Mouse (Mus musculus) liver, embryonic 14.5 days (tissue): ENCODE measurements at regions not wholly inside any gene's neighbourhood (a gene's known extent, or its start where the extent isn't known, plus 50 kb on each side); places are given as distances from the start of the nearest gene placed in this dataset.

Experiments used
- ATAC-seq: fragments of 200-750 bp; cut with Nextera tagmentation; 2 replicates; pipeline ENCODE4 v1.8.0; 2017; ENCODE audit warnings: moderate number of reproducible peaks, mild to moderate bottlenecking, moderate library complexity; ENCODE audit not compliant: insufficient read depth
- DNase-seq, 3 experiments: peaks; one replicate each; pipeline ENCODE4 v3.0.0-alpha.2; 2012 to 2013; ENCODE audit warnings: low read depth in 3 of 3, low spot score in 3 of 3
- H3K27ac ChIP-seq: fragments of 300-500 bp; sonication (generic); 2 replicates; pipeline ENCODE4 v1.5.1; 2014; ENCODE audit warnings: moderate library complexity, mild to moderate bottlenecking, control low read depth, inconsistent platforms
- H3K27me3 ChIP-seq: fragments of 300-500 bp; sonication (generic); 2 replicates; pipeline ENCODE4 v1.6.1; 2014; ENCODE audit warnings: mild to moderate bottlenecking, low read length, moderate library complexity; ENCODE audit not compliant: control insufficient read depth, insufficient read depth
- H3K36me3 ChIP-seq: fragments of 300-500 bp; sonication (generic); replicated peaks from 2 replicates; pipeline ENCODE4 v1.6.1; 2014; ENCODE audit warnings: low read depth; ENCODE audit not compliant: control insufficient read depth, insufficient read depth
- H3K4me1 ChIP-seq, 2 experiments: fragments of 200-500 bp in 1 of 2; fragments of 300-500 bp in 1 of 2; sonication (generic) in 1 of 2; replicated peaks; 2 replicates each; pipeline ENCODE4 v1.6.1; 2012 to 2014; ENCODE audit warnings: antibody characterized with exemption in 1 of 2, inconsistent platforms in 1 of 2, low read length in 1 of 2; ENCODE audit not compliant: control insufficient read depth in 2 of 2, insufficient read depth in 2 of 2
- H3K4me2 ChIP-seq: fragments of 300-500 bp; sonication (generic); 2 replicates; pipeline ENCODE4 v1.6.1; 2014; ENCODE audit warnings: low read depth, mild to moderate bottlenecking, control low read depth, moderate library complexity
- H3K4me3 ChIP-seq, 2 experiments: fragments of 200-500 bp in 1 of 2; fragments of 300-500 bp in 1 of 2; sonication (generic) in 1 of 2; 2 replicates each; pipeline ENCODE4 v1.5.1; 2012 to 2014; ENCODE audit warnings: low read depth in 2 of 2, low read length in 2 of 2, mild to moderate bottlenecking in 2 of 2, control low read depth in 1 of 2, inconsistent platforms in 1 of 2, moderate library complexity in 1 of 2; ENCODE audit not compliant: insufficient read depth in 1 of 2
- H3K9ac ChIP-seq: fragments of 300-500 bp; sonication (generic); replicated peaks from 2 replicates; pipeline ENCODE4 v1.6.1; 2014; ENCODE audit warnings: mild to moderate bottlenecking, control low read depth, moderate library complexity
- H3K9me3 ChIP-seq: fragments of 300-500 bp; sonication (generic); 2 replicates; pipeline ENCODE4 v1.6.1; 2016; ENCODE audit warnings: low read length, mixed read lengths; ENCODE audit not compliant: control insufficient read depth
- CTCF ChIP-seq: IDR thresholded peaks from 2 replicates; pipeline ENCODE4 v1.5.1; 2016; ENCODE audit warnings: antibody characterized with exemption, low read depth, control low read depth
- EP300 ChIP-seq: IDR thresholded peaks from 2 replicates; pipeline ENCODE4 v1.6.1; 2016; ENCODE audit warnings: antibody characterized with exemption, low read depth
- WGBS: fragments of 180-500 bp; shearing (Covaris S2); extraction: QIAGEN DNeasy Blood & Tissue Kit; methylation state at CpG from one replicate; pipeline ENCODE4 v1.1.7; 2014; ENCODE audit not compliant: insufficient replicate concordance; 5-methylcytosine and 5-hydroxymethylcytosine counted together

DNA sequence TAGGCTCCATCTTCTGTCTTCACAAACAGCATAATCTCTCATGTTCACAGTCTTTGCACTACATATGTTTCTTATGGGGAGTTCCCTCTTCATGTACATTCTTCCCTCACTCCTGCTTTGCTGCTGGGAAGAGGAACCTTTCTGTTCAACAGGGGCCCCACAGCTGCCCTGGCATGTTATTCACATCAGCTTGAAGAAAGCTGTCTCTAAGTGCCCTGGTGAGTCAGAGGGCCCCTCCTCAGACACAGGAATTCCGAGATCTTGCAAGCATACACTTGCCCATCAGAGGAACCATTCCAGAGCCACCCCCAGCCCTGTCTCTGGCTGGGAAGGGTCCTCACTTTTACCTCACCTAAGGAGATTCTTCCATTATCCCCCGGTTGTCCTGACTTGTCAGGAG, 151.9 kb upstream of the Camk1g start:
- no peaks in the 10 kb centered on the region for H3K4me1 ChIP-seq
- WGBS, result 45% methylated on average over 2 of the region's 2 CpGs
- TF ChIP-seq EP300, result no peak
- no peak for TF ChIP-seq CTCF
- no peak for ATAC-seq
- DNase-seq, result no peak
- H3K27ac ChIP-seq, result no peak overlapping the region
- no peaks in the 10 kb centered on the region for H3K36me3 ChIP-seq
- H3K4me2 ChIP-seq, result no peak overlapping the region
- no peaks in the 10 kb centered on the region for H3K9me3 ChIP-seq
- no peak overlapping the region for H3K9ac ChIP-seq
- no peaks in the 10 kb centered on the region for H3K27me3 ChIP-seq
- no peak overlapping the region for H3K4me3 ChIP-seq

DNA sequence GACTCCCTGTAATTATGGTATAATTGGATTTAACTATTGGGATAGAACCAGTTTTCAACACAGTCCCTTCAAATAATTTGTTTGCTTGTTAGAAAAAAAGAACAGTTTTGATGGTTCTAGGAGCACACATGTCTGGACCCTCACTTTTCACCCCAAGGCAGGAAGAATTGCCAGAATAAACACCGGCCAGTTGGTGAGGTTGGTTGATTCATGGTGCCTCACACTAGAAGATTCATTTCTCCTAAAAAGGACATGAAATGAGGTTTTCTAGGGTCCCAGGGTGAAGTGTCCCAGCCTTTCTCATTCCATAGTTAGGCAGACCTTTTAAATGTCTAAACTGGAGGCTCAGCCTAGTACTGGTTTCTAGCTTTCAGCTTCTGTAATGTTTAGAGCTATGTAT, 148.7 kb upstream of the Camk1g start:
- no peaks in the 10 kb centered on the region for H3K27me3 ChIP-seq
- H3K4me1 ChIP-seq, result no peaks in the 10 kb centered on the region
- H3K4me3 ChIP-seq, result no peak overlapping the region
- no peak overlapping the region for H3K27ac ChIP-seq
- no peak overlapping the region for H3K9ac ChIP-seq
- 75% methylated on average over 1 of the region's 1 CpGs for WGBS
- DNase-seq, result no peak
- no peak for ATAC-seq
- TF ChIP-seq CTCF (no peak), EP300 (no peak)
- no peaks in the 10 kb centered on the region for H3K9me3 ChIP-seq
- H3K4me2 ChIP-seq, result no peak overlapping the region
- no peaks in the 10 kb centered on the region for H3K36me3 ChIP-seq

DNA sequence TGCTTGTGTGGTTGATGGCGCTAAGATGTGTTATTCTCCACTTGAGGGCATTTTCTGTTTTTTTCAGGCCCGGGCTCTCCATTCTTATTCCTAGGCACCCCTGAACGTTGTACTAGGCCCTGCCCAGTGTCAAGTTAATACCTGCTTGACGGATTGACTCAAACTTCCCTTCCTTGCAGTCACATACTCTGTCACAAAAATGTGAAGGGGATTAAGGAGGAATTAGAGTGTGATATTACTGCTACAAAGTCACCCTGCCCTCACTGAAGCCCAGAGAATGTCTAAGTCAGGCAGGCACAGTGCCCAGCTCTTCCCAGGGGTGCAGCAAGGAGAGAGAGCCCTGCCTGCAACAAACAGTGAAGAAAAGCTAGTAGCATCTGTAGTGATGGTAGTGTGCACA, 147.9 kb upstream of the Camk1g start:
- 48% methylated on average over 4 of the region's 4 CpGs for WGBS
- no peaks in the 10 kb centered on the region for H3K36me3 ChIP-seq
- no peak overlapping the region for H3K4me2 ChIP-seq
- DNase-seq, result no peak
- no peaks in the 10 kb centered on the region for H3K9me3 ChIP-seq
- no peak for ATAC-seq
- H3K9ac ChIP-seq, result no peak overlapping the region
- no peaks in the 10 kb centered on the region for H3K4me1 ChIP-seq
- H3K27ac ChIP-seq, result no peak overlapping the region
- TF ChIP-seq CTCF (no peak), EP300 (no peak)
- H3K4me3 ChIP-seq, result no peak overlapping the region
- no peaks in the 10 kb centered on the region for H3K27me3 ChIP-seq

DNA sequence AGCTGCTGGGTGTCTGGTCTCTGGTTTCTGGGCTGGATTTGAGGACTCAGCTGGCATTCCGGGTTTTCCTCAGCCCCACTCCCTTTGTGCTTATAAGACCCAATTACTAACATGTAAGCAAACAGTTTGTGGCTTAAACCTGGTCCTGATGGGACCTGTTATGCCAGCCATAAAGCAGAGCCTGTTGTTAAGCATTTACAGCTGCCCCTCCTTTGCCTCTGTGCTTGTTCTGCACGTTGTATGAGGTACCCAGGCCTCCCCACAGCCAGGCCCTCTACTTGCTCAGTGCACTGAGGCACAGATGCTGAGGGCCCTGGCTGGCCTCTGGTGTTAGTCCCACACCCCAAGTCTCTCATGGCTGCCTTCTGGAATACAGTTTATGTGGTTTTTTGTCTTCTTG, 147.2 kb upstream of the Camk1g start:
- Histone ChIP-seq H3K9me3 (no peaks in the 10 kb centered on the region), H3K4me1 (no peaks in the 10 kb centered on the region), H3K27me3 (no peaks in the 10 kb centered on the region), H3K4me3 (no peak overlapping the region), H3K9ac (no peak overlapping the region), H3K36me3 (no peaks in the 10 kb centered on the region), H3K4me2 (no peak overlapping the region), H3K27ac (no peak overlapping the region)
- DNase-seq (no peak), ATAC-seq (no peak)
- 37% methylated on average over 2 of the region's 2 CpGs for WGBS
- TF ChIP-seq CTCF, result no peak
- no peak for TF ChIP-seq EP300

DNA sequence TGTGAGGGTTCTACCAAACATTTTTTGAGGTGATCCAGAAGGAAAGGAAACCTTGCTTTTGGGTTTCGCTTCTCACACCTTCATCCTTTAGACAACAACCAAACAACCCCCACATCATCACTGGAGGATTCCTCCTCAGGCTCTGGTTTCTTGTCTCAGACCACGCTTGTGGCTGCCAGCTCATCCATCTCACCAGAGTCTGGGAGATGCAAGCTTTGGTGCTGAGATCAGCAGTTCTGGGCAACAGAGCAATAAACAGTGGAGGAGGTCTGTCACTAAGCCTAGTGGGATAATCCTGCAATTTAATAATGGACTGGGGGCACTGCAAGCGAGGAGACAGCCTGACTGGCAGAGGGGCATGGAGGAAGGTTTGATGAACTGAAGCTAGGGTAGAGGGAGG, 146.3 kb upstream of the Camk1g start:
- Histone ChIP-seq H3K9ac (no peak overlapping the region), H3K4me2 (no peak overlapping the region), H3K4me1 (no peaks in the 10 kb centered on the region), H3K4me3 (no peak overlapping the region), H3K9me3 (no peaks in the 10 kb centered on the region), H3K27ac (no peak overlapping the region), H3K36me3 (no peaks in the 10 kb centered on the region), H3K27me3 (no peaks in the 10 kb centered on the region)
- no peak for DNase-seq
- 47% methylated on average over 3 of the region's 3 CpGs for WGBS
- ATAC-seq, result no peak
- no peak for TF ChIP-seq EP300
- no peak for TF ChIP-seq CTCF
